1 mouse cellular context compared by ENCODE assay signal in the genomic region with DNA sequence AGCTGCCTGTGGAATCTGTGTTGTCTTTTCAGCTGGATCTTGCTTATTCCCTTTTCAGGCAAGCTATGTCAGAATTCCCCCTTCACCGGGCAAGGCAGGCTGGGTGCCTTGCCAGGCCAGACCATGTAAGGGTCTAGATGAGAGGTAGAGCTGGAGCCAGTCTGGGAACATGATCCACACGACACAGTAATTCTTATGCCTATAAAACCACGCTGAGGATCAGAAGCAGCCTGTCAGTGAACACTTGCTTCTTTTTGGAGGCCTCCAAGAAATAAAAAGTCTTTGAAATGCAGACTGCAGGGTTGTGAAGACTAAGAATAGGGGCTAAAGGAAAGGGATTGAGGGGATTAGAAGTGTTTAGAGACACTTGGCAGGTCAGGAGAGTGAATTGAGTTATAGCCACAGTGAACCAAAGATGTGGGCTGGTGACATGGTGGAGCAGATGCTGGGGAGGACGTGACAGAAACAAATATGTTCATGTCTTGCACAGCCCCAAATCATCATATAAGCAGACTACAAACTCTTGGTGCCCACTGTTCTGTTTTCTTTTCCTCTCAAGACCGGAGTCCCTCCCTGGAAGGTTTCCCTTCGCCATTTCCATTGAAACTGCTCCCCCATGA.
TF ChIP-seq lines count a peak whose summit lies in the region.

No protein-coding gene starts in this region.

TF ChIP-seq in MEL, 35 proteins besides CTCF, POLR2A, EP300 and RAD21:
- TF ChIP-seq CHD1 (IDR thresholded peaks at IDR 0.05; ENCODE audit: low read depth, low read length), result no peak
- no peak for TF ChIP-seq NELFE (IDR thresholded peaks at IDR 0.05; ENCODE audit: low read depth, low read length)
- TF ChIP-seq POLR2AphosphoS2 (IDR thresholded peaks at IDR 0.05; ENCODE audit: low read length), result 0 out of 2 replicates have a peak, but pooled peaks have one; percentile 27
- no peak for TF ChIP-seq UBTF (IDR thresholded peaks at IDR 0.05; ENCODE audit: borderline replicate concordance, insufficient read depth, low read depth, low read length)
